Mouse (Mus musculus): ENCODE data around the gene Nmnat2. TPM values are rescaled to one million over a fixed set of nuclear protein-coding genes. Genes with fewer than 3 reads are reported as not detected.

Gene Nmnat2
- total RNA-seq, 4 experiments from 2014 or later: 1.5 to 3.0 (median 2.2) TPM

GRCm38 (mm10) chr1:153127622-153128021 lies 172.8 kb downstream of the Nmnat2 start:
- no peak for DNase-seq

DNA sequence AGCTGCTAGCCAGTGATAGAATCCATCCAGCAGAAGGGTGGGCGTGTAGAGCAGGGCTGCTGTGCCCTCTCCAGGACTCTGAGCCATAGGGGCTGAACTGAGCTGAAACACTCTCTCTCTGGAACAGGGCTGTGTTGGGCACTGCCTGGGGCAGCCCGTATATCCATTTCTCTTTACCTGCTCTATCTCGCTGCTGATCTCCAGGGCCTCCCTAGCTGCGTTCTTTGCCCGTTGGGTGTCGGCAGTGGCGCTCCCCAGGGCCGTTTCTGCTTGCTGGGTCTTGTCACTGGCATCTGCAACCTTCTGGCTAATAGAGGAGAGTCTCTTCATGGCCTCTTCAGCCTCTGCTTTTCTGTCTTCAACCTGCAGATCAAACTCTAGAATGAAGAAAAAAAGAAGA lies 174.0 kb downstream of the Nmnat2 start:
- DNase-seq: no peak

- DNase-seq: peak; percentile 73
Measured at GRCm38 (mm10) chr1:153129992-153130713, 175.4 kb downstream of the Nmnat2 start.

- no peak for DNase-seq
Measured at GRCm38 (mm10) chr1:153133865-153134781, 179.3 kb downstream of the Nmnat2 start.

GRCm38 (mm10) chr1:153136647-153137046 lies 181.9 kb downstream of the Nmnat2 start:
- DNase-seq: no peak

DNA sequence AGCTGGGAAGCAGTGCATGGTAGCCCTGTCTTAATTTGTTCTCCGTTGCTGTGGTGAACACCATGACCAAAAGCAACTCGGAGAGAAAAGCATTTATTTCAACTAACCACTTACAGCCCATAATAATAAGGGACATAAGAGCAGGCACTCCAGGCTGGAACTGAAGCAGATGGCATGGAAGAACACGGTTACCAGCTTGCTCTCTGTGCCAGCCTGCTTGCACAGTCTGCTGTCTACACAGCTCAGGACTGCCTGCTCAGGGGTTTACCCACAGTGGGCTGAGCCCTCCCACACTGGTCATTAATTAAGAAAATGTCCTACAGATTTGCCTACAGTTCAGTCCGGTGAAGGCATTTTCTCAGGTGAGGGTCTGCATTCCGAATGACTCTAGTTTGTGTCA lies 183.7 kb downstream of the Nmnat2 start:
- DNase-seq: no peak

DNA sequence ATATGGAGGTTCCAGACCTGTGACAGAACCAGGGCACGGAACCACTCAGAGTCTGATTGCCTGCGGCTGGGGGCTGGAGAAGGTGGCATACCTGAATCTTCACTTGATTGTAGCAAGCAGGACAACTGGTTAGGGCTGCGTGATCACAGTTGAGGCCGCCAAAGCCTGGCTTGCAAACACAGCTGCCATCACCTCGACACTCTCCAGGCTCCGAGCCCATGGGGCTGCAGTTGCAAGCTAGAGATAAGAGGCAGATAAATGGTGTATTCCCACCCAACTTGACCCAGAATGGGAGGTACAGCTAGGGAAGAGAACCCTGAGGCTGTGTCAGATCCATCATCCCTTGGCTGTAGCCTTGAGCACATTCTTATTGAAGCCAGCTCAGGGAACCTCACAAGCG lies 184.8 kb downstream of the Nmnat2 start:
- no peak for DNase-seq

GRCm38 (mm10) chr1:153140265-153140664 lies 185.5 kb downstream of the Nmnat2 start:
- no peak for DNase-seq

GRCm38 (mm10) chr1:153140747-153141228 lies 186.0 kb downstream of the Nmnat2 start:
- DNase-seq: no peak

GRCm38 (mm10) chr1:153144021-153144420 lies 189.2 kb downstream of the Nmnat2 start:
- no peak for DNase-seq

GRCm38 (mm10) chr1:153145791-153146190 lies 191.0 kb downstream of the Nmnat2 start:
- DNase-seq: no peak

DNA sequence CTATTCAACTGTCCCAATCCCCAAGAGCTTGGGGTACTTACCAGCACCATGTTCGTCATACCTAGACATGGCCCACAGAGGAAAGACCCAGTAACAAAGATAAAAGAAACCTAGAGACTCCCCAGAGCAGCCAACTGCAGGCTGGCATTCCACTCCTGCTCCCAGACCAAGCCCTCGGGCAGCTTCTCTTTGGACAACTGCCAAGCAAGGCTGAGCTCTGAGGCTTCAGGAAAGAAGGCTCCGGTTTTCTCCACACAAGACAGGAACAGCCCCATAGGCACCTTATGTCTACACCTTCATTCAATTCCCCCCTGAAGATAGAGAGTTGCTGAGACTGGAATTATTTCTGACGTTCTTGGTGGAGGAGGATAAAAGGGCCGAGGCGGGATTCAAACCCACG lies 197.8 kb downstream of the Nmnat2 start:
- DNase-seq: no peak

GRCm38 (mm10) chr1:153153619-153154137 lies 198.9 kb downstream of the Nmnat2 start:
- DNase-seq: no peak

- DNase-seq: no peak
Measured at GRCm38 (mm10) chr1:153155364-153155763, 200.6 kb downstream of the Nmnat2 start.

- no peak for DNase-seq
Measured at GRCm38 (mm10) chr1:153157021-153157623, 202.3 kb downstream of the Nmnat2 start.

- no peak for DNase-seq
Measured at GRCm38 (mm10) chr1:153159137-153159536, 204.3 kb downstream of the Nmnat2 start.

GRCm38 (mm10) chr1:153163831-153164230 lies 209.0 kb downstream of the Nmnat2 start:
- DNase-seq: no peak

DNA sequence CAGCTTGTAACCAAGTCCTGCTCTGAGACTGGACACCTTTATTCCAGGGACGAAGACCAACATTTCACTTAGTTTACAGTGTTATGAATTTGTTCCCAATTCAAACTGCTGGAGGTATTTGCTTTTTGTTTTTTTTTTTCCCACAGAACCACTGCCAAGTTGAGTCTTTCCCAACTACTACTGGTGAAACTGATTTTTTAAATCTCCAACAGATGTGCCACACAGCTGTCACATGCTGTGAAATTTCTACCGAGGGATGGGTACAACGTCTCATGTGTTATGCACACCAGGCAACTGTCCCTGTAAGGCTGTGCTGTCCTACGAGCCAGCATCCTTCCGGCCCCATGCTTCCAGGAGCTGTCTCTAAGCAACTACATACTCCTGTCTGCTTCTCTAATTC lies 213.5 kb downstream of the Nmnat2 start:
- no peak for DNase-seq

Data from adrenal gland, adult 8-10 months (tissue).